Mouse (Mus musculus): ENCODE measurements around the gene Itgb6. TPM values are rescaled to one million over a fixed set of nuclear protein-coding genes. Genes with fewer than 3 reads are reported as not detected.

The Itgb6 gene
- polyA plus RNA-seq, 1 experiment: not detected

DNA sequence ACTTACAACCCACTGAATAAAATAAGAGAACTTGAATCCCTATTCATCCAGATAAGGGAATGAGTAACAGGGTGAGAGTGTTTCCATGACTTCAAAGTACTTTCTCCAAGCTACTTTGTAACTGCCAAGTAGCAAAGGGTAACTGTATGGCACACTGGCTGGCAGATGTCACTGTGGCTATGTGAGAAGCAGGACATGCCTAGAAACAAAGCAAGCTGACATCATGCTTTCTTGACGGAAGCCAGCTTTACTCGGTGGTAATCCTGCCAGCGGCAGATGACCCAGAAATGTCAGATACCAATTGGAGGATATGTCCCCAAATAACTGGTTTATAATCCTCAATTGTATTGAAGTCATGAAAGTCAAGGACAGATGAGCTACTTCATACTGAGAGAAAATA, 22.2 kb upstream of the Itgb6 start:
- Histone ChIP-seq H3K27ac (ENCODE audit: control insufficient read depth, insufficient read depth, low read depth, low read length) (no peak overlapping the region), H3K36me3 (ENCODE audit: control insufficient read depth, insufficient read depth, low read length) (no peaks in the 10 kb centered on the region), H3K4me3 (ENCODE audit: control insufficient read depth, low read depth, low read length) (no peak overlapping the region), H3K4me1 (ENCODE audit: control insufficient read depth, insufficient read depth, low read length) (no peaks in the 10 kb centered on the region), H3K27me3 (ENCODE audit: control insufficient read depth, insufficient read depth, low read length) (no peaks in the 10 kb centered on the region)
- TF ChIP-seq POLR2A (IDR thresholded peaks at IDR 0.05; ENCODE audit: control insufficient read depth, low read depth, low read length): no peak
- TF ChIP-seq CTCF (IDR thresholded peaks at IDR 0.05; ENCODE audit: control insufficient read depth, insufficient read depth, insufficient replicate concordance, low read depth, low read length): no peak

GRCm38 (mm10) chr2:60739389-60740137, 17.1 kb upstream of the Itgb6 start:
- H3K36me3 ChIP-seq (ENCODE audit: control insufficient read depth, insufficient read depth, low read length): no peaks in the 10 kb centered on the region
- H3K27ac ChIP-seq (ENCODE audit: control insufficient read depth, insufficient read depth, low read depth, low read length): no peak overlapping the region
- no peaks in the 10 kb centered on the region for H3K4me1 ChIP-seq (ENCODE audit: control insufficient read depth, insufficient read depth, low read length)
- no peak overlapping the region for H3K4me3 ChIP-seq (ENCODE audit: control insufficient read depth, low read depth, low read length)
- H3K27me3 ChIP-seq (ENCODE audit: control insufficient read depth, insufficient read depth, low read length): no peaks in the 10 kb centered on the region
- no peak for TF ChIP-seq POLR2A (IDR thresholded peaks at IDR 0.05; ENCODE audit: control insufficient read depth, low read depth, low read length)
- TF ChIP-seq CTCF (IDR thresholded peaks at IDR 0.05; ENCODE audit: control insufficient read depth, insufficient read depth, insufficient replicate concordance, low read depth, low read length): no peak

DNA sequence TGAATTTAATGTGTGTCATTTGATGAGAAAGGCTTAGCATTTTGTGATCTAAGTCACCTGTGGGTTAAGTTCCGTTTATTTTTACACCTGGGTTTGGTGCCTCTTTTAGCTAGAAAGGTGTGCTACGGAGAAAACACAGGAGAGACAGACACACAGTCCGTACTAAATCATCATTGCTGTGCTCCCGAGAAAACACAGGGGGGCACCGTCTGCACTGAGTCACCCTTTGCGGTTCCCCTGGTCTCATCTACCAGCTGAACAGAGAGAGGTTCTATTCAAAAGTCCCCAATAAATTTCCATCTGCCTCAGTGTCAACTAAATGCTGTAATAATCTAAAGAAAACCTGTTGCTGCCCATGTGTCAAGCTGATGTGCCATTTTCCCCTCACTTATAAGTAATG, 8.5 kb upstream of the Itgb6 start:
- no peak for TF ChIP-seq POLR2A (IDR thresholded peaks at IDR 0.05; ENCODE audit: control insufficient read depth, low read depth, low read length)
- TF ChIP-seq CTCF (IDR thresholded peaks at IDR 0.05; ENCODE audit: control insufficient read depth, insufficient read depth, insufficient replicate concordance, low read depth, low read length): no peak
- H3K4me3 ChIP-seq (ENCODE audit: control insufficient read depth, low read depth, low read length): no peak overlapping the region
- no peaks in the 10 kb centered on the region for H3K4me1 ChIP-seq (ENCODE audit: control insufficient read depth, insufficient read depth, low read length)
- H3K36me3 ChIP-seq (ENCODE audit: control insufficient read depth, insufficient read depth, low read length): no peaks in the 10 kb centered on the region
- no peak overlapping the region for H3K27ac ChIP-seq (ENCODE audit: control insufficient read depth, insufficient read depth, low read depth, low read length)
- H3K27me3 ChIP-seq (ENCODE audit: control insufficient read depth, insufficient read depth, low read length): no peaks in the 10 kb centered on the region

DNA sequence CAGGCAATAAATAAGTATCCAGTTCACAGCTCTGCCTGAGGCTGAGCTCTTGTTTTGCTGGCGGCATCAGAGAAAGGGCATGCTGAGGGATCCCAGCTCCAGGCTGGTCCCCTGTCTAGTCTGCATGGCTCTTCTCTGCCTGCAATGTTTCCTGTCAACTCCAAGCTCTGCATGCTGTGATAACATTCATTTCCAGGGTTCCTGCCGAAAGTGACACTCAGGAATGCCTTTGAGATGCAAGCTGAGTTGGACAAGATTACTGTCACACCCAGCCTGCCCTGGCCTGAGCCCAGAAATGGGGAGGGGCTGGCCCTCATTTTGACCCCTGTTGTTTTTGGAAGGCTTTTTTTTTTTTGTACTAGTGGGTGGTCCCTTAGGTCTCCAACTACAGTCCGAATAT, 7.6 kb upstream of the Itgb6 start:
- Histone ChIP-seq H3K27me3 (ENCODE audit: control insufficient read depth, insufficient read depth, low read length) (no peaks in the 10 kb centered on the region), H3K4me3 (ENCODE audit: control insufficient read depth, low read depth, low read length) (no peak overlapping the region), H3K27ac (ENCODE audit: control insufficient read depth, insufficient read depth, low read depth, low read length) (no peak overlapping the region), H3K4me1 (ENCODE audit: control insufficient read depth, insufficient read depth, low read length) (no peaks in the 10 kb centered on the region), H3K36me3 (ENCODE audit: control insufficient read depth, insufficient read depth, low read length) (no peaks in the 10 kb centered on the region)
- no peak for TF ChIP-seq POLR2A (IDR thresholded peaks at IDR 0.05; ENCODE audit: control insufficient read depth, low read depth, low read length)
- TF ChIP-seq CTCF (IDR thresholded peaks at IDR 0.05; ENCODE audit: control insufficient read depth, insufficient read depth, insufficient replicate concordance, low read depth, low read length): no peak

DNA sequence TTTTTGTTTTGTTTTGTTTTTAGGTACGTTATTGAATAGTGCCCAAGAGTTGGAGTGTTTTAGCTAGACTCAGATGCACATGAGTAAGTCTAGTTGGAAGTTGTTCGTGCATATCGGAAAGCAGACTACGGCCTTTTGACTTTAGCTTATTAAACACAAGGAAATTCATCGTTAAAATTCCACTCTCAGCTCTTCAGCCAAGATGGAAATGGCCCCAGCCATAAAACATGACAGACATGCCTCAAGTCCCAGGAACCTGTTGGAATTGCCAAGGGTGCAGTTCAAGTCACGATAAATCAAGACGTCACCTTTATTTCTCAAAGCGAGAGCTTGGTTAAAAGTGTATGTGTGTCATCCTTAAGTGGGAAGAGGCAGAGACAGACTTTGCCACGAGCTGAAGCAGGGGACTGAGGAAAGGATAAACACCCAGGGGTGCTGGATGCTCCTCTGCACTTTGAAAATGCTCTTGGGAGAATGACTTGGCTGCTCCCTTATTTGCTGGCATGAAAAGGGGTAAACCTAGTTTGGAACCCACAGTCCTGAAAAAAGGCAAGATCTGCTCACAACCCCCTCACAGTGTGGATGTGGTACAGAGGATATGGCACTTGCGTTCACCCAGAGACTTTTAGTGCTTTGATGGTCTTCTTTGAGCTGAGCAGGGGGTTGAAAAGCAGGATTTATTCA, 6.6 kb upstream of the Itgb6 start:
- TF ChIP-seq POLR2A (IDR thresholded peaks at IDR 0.05; ENCODE audit: control insufficient read depth, low read depth, low read length): no peak
- no peak for TF ChIP-seq CTCF (IDR thresholded peaks at IDR 0.05; ENCODE audit: control insufficient read depth, insufficient read depth, insufficient replicate concordance, low read depth, low read length)
- H3K27me3 ChIP-seq (ENCODE audit: control insufficient read depth, insufficient read depth, low read length): no peaks in the 10 kb centered on the region
- no peak overlapping the region for H3K27ac ChIP-seq (ENCODE audit: control insufficient read depth, insufficient read depth, low read depth, low read length)
- H3K4me1 ChIP-seq (ENCODE audit: control insufficient read depth, insufficient read depth, low read length): no peaks in the 10 kb centered on the region
- no peaks in the 10 kb centered on the region for H3K36me3 ChIP-seq (ENCODE audit: control insufficient read depth, insufficient read depth, low read length)
- no peak overlapping the region for H3K4me3 ChIP-seq (ENCODE audit: control insufficient read depth, low read depth, low read length)

- no peaks in the 10 kb centered on the region for H3K36me3 ChIP-seq (ENCODE audit: control insufficient read depth, insufficient read depth, low read length)
- TF ChIP-seq CTCF (IDR thresholded peaks at IDR 0.05; ENCODE audit: control insufficient read depth, insufficient read depth, insufficient replicate concordance, low read depth, low read length) (no peak), POLR2A (IDR thresholded peaks at IDR 0.05; ENCODE audit: control insufficient read depth, low read depth, low read length) (no peak)
Measured at GRCm38 (mm10) chr2:60724660-60725059, 2.2 kb upstream of the Itgb6 start.

DNA sequence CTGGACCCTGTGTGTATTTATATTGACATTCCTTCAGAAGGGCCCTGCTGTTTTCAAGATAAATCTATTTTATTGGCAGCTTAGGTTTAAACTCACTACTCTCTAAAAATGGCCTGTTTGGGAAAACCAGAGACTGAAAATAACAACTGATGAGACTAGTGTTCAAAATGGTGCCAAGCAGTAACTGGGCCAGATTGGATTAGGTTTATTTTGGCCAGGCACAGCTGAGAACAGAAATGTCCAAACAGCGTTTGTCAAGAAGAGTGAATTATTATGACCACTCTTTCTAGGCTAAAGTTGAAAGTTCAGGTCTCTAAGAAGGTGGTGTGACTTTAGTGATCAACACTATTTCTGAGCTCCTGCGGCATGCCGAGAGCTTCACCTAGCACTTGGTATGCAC, 524 bp upstream of the Itgb6 start:
- no peak for TF ChIP-seq CTCF (IDR thresholded peaks at IDR 0.05; ENCODE audit: control insufficient read depth, insufficient read depth, insufficient replicate concordance, low read depth, low read length)
- TF ChIP-seq POLR2A (IDR thresholded peaks at IDR 0.05; ENCODE audit: control insufficient read depth, low read depth, low read length): no peak
- H3K4me1 ChIP-seq (ENCODE audit: control insufficient read depth, insufficient read depth, low read length): no peaks in the 10 kb centered on the region
- H3K27ac ChIP-seq (ENCODE audit: control insufficient read depth, insufficient read depth, low read depth, low read length): no peak overlapping the region
- no peaks in the 10 kb centered on the region for H3K36me3 ChIP-seq (ENCODE audit: control insufficient read depth, insufficient read depth, low read length)
- H3K27me3 ChIP-seq (ENCODE audit: control insufficient read depth, insufficient read depth, low read length): no peaks in the 10 kb centered on the region
- H3K4me3 ChIP-seq (ENCODE audit: control insufficient read depth, low read depth, low read length): no peak overlapping the region

More at GRCm38 (mm10) chr2:60724660-60725059, 2.2 kb upstream of the Itgb6 start:
- H3K4me1 ChIP-seq (ENCODE audit: control insufficient read depth, insufficient read depth, low read length): no peaks in the 10 kb centered on the region
- H3K27ac ChIP-seq (ENCODE audit: control insufficient read depth, insufficient read depth, low read depth, low read length): no peak overlapping the region
- no peaks in the 10 kb centered on the region for H3K27me3 ChIP-seq (ENCODE audit: control insufficient read depth, insufficient read depth, low read length)
- no peak overlapping the region for H3K4me3 ChIP-seq (ENCODE audit: control insufficient read depth, low read depth, low read length)
